Mouse (Mus musculus) liver, embryonic 14.5 days (tissue): Measurements from ENCODE around the gene Arhgap10.

Source experiments
- CTCF ChIP-seq: IDR thresholded peaks from 2 replicates; pipeline ENCODE4 v1.5.1; 2016; ENCODE audit warnings: antibody characterized with exemption, low read depth, control low read depth
- EP300 ChIP-seq: IDR thresholded peaks from 2 replicates; pipeline ENCODE4 v1.6.1; 2016; ENCODE audit warnings: antibody characterized with exemption, low read depth

GRCm38 (mm10) chr8:77428420-77428819 lies 89.3 kb downstream of the Arhgap10 start:
- no peak for TF ChIP-seq CTCF
- no peak for TF ChIP-seq EP300
